Mouse (Mus musculus) cerebellum, adult (tissue): ENCODE results near the gene Faap100.
"Not testable (repeated sequence)": the region's sequence is repeated elsewhere in the genome, so short reads cannot be mapped to it uniquely, and the experiment has no call there.

Experiments
- ATAC-seq: cut with Nextera tagmentation; 2 replicates; pipeline ENCODE4 v1.9.2; 2017; ENCODE audit warnings: mild to moderate bottlenecking, moderate library complexity, mixed read lengths; ENCODE audit not compliant: insufficient number of reproducible peaks, low FRiP score, low TSS enrichment

Gene Faap100

DNA sequence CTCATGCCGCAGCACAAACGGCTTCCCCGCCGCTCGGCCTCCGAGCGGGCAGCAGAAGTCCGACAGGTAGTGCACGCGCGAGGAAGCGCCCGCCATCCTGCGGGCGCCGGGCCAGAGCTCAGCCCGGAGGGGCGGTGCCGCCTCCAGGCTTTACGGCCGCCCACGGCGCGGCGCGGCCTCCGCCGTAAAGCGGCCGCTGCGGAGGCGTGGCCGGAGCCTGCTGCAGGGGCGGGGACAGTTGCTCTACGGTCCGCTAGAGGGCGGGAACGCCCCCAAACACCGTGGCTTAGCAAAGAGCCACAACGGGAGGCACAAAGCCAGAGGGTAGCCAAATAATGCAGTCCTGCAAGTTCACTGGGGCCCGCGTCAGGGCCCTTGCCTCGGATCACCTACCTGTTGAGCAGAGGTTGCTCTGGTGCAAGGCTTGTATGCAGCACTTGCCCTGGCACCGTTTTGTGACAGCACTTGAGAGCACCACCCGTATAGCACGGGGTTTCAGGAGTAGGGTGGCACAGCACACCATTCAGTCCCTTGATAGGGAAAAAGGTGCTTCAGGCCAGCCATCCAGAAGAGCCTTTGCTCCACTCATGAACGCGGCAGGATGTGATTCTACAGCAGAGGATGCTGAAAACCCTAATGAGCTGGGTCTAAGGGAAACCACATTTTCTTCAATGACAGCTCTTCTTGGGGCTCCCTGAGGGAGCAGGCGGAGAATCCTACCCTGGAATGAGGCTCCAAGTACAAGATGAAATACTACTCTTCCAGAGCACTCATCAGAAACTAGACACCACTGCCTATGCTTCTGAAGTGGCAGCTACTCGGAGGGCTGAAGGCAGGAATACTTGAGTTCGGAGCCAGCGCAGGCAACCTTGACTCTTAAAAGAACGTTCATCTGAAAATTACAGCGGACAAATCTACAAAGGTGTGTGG is at the start of gene Faap100:
Gene Faap100 (minus strand): TSS at position 154 of the 930 bp plus-strand sequence.
- ATAC-seq: peak; percentile 67; the same call in 1 of the 2 replicates

DNA sequence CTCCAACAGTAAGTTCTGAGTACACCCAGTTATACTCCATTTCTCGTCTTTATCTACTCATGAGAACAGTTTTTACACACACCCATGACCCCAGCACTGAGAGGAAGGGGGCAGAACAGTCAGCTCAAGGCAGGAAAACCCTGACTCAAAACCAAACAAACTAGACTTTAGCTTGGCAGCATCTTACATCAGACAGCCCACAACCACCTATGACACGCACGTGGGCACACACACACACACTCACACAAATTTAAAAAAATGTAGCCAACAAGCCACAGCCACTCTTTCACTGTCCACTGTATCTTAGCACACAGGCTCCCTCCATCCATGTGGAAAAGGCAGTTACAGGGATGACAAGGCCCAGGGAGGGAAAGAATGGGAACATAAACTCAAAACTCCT is 48.2 kb upstream of the Faap100 start:
- no peak for ATAC-seq

DNA sequence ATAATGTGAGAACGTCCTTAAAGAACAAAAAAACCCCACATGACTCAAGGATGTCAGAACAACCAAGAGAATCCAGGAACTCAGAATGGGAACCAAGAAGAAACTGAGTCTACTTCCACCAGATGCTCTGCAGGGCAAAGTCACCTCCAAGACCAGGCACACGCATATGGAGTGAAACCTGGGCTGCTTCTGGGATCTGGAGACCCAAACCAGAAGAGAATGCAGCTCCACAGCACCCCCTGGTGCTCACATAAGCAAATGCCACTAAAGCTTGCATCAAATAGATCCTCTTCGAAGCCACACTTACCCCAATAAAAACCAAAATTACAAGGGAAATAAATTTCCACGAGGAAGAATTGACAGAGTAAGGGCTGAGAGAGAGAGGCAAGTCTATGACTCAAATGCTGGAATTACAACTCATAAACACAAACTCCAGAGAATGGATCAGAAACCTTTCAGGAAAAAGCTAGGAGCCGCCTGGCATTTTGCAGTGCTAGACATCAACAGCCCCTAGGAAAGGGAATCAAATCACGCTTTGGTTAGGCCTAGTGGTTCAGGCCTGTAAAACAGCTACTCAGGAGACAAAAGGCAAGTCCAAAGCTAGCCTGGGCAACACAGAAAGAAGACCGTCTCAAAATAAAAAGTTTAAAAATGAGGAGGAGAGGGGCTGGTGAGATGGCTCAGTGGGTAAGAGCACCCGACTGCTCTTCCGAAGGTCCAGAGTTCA is 45.2 kb upstream of the Faap100 start:
- ATAC-seq: no peak

DNA sequence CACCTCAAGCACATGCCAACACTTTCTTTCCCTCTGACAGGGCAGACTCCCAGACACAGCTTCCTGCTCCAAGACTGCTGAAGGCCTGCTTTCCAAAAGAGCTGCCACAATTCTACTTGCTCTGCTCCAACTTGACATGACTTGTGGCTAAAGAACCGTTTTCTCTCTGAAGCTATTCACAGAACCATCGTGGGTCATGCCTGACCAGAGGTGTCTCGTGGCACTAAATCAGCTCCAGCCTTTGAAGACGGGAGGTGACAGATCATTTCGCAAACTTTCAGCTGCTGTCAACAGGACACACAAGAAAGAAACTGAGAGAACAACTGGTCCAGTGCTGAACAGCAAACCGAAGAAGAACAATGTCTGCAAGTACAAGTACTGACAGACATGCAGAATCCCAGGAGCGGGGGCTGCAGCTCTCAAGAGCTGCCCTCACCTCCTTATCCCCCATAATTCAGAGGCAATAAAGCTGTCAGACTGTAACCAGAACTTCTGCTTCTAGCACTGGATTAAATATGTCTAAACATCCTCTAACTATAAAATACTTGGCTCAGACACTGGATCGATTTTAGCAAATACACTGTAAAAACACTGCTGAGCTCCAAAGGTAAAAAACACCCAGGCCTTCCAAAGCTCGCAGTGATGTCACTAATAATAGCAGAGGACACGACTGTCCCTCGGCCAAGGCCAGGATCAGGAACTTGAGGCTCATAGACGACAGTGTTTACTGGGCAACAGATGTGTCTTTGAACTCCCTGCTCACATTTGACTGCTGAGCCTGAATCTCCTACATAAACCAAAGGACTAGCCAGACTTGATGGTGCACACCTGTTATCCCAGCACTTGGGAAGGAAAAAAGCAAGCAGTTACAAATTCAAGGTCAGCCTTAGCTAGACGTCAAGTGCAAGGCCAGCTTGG is 44.3 kb upstream of the Faap100 start:
- ATAC-seq: no peak

DNA sequence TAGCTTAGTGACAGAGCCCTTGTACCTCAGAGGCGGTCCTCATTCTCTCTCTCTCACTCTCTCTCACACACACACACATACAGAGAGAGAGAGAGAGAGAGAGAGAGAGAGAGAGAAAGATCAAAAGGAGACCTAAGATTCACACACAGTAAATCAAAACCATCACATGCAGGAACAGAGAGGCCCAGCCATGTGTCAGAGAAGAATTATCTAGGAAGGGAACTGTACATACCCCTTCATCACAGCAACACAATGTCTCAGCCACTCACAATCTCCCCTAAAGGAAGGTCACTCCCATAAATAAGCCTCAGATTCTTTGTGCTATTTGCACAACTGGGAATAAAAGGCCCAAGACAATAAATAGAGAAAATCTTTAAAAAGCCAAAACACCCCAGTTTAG is 40.0 kb upstream of the Faap100 start:
- no peak for ATAC-seq

DNA sequence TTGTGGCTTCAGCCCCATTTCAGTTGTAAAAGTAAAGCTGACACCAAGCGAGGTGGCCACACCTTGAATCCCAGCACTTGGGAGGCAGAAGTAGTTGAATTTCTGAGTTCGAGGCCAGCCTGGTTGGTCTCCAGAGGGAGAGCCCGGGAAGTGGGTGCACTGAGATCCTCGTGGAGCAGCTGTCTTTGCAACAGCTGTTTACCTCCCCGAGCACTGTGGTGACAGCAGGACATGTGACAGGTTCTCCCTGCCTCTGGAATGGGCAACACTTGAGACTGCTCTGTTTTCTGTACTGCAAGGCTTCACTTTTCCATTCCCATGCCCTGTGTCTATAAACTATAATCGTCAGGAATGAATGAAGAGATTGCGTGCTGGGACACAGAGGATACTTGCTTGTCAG is 39.3 kb upstream of the Faap100 start:
- no peak for ATAC-seq

DNA sequence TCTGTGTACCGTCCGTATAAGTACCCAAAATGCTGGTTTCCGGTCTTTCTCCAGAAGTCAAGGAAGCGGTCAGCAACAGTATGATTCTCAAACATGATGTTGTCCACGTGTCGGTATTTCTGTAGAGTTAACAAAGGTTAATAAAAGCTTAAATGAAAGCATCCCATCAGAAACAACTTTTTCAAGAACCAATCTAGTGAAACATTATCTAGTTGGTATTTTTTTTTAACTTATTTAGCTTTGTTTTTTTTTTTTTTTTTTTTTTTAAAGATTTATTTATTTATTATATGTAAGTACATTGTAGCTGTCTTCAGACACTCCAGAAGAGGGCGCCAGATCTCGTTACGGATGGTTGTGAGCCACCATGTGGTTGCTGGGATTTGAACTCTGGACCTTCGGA is 35.1 kb upstream of the Faap100 start:
- not testable (repeated sequence) for ATAC-seq

DNA sequence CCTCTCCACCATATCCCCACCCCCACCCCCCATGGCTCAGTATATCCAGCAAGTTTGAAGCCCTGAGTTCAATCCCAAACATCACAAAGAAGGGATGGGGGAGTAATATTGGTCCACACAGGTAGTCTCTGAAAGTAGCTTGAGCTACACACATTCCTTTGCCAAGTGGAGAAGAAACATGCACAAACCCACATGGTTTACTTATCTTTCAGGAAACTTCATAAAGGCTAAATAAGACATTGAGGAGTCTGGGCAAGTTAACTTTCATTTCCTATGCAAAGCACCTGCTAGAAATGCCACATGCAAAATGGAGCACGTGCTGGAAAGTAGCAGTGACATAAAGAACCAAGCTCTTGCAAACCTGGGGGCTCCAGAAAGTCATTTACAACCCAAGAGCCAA is 27.9 kb upstream of the Faap100 start:
- no peak for ATAC-seq

DNA sequence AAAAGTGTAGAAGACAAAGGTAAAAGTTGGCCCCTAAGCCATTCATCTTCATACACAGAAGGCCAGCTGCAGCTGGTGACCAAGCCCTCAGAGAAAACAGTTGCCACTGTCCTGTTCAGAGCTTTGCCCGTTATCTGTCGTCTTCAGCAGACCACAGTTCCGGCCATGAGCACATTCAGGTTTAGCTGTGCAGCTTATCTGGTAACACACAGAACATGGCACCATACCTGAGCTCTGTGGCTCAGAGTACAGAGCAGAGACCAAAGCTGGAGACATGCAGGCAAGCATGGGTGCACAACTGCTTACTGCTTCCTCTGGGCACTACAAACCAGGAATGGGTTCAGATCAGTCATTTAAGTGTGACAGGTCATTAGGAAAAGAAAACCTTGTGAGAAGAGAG is 27.3 kb upstream of the Faap100 start:
- no peak for ATAC-seq

DNA sequence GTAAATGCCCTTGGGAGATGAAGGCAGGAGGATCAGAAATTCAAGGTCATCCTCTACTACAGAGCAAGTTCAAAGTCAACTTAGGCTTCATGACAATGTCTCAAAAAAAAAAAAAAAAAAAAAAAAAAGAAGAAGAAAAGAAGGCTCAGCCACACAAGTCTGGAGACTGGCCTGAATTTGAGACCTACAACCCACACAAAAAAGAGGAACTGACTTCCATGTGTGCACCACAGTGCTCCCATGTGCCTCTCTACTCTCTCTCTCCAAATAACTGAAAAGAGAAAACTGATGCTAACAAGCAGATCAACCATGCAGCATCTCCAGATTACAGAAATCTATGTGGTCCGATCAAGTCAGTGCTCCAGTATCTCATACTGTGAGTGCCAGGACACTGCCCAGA is 26.2 kb upstream of the Faap100 start:
- no peak for ATAC-seq

DNA sequence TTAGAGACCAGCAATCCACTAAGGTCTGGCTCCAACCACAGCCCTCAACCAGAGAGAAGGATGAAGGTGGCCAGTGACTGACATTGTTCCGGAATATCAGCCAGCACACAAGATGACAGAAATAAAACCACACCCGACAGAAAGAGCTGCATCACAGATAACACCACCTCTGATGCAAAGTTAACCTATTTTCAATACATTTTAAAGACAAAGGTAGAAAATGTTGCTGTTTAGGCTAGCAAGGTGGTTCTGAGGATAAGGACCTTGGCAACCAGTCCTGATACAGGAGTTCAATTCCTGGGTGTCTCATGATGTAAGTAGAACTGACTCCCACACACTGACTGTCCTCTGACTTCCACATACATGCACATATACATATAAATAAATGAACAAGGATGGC is 20.8 kb upstream of the Faap100 start:
- no peak for ATAC-seq

DNA sequence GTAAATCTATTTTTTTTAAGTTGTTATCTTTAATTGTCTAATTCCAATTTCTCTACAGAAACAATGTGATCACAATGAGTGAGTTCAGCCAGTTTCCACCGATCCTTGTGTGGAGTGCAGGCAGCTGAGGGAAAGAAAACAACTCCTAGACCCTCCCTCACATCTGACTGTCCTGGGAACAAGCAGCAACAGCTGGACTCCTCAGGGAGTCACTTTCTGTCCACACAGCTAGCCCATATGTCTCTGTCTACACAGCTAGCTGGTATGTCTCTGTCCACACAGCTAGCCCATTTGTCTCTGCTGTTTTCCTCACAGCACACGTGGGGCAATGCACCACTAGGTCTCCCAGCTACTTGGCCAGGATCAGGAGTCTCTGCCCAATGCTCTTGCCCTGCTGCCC is 19.0 kb upstream of the Faap100 start:
- no peak for ATAC-seq

DNA sequence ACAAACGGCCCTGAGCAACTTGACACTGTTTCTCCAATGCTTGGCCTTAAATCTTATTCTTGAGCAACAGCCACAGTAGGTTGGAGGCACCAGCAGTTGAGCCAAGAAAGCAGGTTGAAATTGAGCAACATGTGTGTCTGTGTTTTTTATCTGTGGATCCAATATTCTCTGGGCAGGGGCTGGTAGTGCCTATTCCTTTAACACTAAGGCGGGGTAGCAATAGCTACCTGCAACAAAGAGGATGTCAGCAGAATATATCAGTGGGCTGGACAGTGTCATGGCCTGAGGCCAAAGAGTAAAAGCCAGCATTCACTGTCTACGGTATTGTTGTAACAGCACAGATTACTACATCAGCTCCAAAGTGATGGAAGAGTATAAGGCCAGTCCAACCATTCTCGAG is 17.1 kb upstream of the Faap100 start:
- no peak for ATAC-seq

DNA sequence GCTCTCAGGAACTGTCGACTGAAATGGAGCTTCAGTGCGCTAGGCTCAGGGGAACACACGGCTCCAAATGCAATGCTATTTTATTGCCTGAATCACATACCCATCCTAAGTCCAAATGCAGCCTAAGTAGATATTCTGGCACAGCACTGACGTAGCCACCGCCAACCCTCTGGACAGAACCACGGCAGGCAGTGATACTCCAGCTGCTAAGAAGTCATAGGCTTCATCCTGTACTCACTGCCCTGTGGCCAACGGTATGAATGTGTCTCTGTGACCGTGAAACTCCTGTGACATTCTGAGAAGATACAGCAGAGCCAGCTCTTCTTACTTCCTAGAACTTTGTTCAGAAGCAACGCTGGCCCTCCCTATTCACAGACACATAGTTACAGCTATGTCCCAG is 10.0 kb upstream of the Faap100 start:
- ATAC-seq: no peak

DNA sequence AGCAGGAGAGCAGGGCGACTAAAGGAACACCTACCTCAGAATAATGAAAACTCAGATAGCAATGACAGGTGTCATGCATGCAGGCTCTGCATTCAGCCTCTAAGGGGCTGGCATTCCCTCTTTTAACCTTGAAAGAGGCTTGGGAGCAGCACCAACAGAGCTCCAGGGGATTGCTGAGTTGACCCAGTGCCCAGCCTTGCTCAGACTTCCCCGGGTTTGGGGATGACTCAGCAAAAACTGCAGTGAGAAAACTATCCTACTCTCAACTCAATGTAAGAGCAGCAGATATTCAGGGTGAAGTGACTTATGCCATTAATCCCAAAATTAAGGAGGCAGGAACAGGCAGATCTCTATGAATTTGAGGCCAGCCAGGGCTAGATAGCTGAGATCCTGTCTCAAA is 8.6 kb upstream of the Faap100 start:
- ATAC-seq: no peak

DNA sequence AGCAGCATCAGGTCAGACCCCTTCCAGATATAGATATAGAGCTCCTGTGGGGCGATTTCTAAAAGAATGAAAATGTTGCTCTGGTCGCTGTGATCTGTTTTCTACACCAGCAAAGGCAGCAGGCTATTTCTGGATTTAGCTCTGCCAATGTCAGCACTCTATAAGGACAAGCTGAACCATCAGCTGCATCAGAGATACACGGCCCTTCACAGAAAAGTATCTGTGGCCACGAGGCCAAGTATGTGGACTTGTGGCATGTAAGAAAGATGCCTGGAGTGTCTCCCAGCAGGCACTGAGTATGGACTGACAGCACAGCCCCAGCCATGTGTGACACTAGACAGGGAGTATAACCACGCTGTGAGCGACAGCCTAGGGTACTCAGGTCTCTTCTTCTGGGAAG is 8.1 kb upstream of the Faap100 start:
- no peak for ATAC-seq

DNA sequence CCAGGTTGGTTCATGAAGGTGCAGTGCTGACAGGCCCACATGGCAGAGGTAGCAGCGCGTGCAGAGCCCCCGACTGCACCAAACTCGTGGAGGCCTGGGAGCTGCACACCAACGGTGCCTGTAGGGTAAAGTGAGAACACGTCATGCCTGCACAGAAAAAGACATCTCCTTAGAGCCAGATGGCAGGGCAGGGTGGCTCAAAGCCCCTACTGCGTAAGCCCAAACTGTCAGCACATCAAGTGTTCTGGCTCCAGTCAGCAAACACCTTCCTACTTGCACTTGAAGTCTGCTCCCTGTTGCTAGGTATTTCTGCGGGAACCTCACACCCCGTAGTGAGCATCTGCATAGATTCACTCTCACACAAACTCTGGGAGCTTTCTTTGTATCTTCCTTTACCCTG is 3.9 kb upstream of the Faap100 start:
- ATAC-seq: no peak

DNA sequence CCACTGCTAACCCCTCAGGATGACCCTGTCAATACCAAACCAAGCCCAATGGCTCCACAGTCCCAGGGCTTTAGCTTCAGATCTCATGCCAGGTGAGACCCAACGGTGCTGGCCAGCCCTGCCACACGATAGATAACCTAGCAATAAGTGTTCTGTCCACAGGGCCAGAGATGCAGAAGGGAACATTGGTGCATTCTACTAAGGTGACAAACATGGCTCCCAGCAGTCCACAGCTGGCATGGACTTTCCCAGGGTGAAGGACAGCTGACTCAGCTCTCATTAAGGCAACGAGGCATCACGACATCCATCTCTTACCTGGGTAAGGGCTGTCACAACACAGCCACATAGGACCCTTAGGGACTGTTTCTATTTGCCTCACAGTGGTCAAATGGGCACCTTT is 2.6 kb upstream of the Faap100 start:
- ATAC-seq: no peak

DNA sequence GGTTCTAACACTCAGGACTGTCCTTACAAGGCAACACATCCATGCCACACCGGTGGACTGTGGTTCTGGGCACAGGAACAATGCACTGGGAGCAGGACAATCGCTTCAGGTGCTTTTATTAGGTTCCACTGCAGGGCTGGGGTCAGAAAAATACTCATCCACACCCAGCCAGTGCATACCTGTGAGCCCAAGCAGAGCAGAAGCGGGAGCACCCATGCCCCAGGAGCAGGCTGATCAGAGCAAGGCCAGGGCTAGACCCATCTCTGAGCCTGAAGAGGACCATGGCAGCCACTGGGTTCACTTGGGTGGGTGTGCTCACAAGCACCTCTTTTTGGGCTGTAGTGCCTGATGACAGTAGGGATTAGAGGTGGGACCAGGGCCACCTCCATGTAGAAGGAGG is 1.7 kb upstream of the Faap100 start:
- ATAC-seq: no peak

DNA sequence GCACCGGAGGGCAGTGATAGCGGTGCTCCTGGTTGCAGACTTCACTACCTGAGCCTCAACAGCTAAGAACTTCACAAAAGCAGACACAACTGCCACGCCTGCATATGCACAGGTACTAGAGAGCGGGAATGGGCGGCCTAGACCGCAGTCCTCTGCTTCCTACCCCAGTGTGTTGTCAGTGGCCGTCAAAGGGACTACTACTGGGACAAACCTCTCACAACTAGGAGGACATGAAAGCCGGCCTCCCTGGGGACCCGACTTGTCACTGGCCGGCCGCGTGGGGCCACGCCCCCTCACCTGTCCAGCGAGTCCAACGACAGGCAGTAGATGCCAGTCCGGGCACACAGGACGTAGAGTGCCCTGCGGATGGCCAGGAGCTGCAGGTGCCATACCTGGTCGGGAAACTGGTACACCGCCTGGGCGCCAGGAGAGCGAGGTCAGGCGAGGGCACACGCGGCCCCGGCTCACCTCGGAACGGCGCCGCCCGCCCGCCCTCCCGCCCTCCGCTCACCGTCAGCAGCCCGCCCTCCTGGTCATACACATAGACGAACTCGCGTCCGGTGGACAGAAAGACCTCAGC is 443 bp downstream of the Faap100 start:
- ATAC-seq: peak; percentile 41; the same call in 1 of the 2 replicates
